Mouse (Mus musculus): ENCODE data around the gene Taok3. TPM values are rescaled to one million over a fixed set of nuclear protein-coding genes. Genes with fewer than 3 reads are reported as not detected.

Gene Taok3
- polyA plus RNA-seq, 1 experiment = 6.3 TPM

GRCm38 (mm10) chr5:117318741-117319629 is 199.1 kb downstream of the Taok3 start, which contains the start of gene Vsig10:
Vsig10 (plus strand) TSS chr5:117319083.
- H3K4me1 ChIP-seq (ENCODE audit: control insufficient read depth, insufficient read depth, insufficient read length, low read length) = no peaks in the 10 kb centered on the region; the same call in 1 of the 2 replicates
- peak within 1 kb of the TSS; percentile 87 for H3K4me3 ChIP-seq (ENCODE audit: insufficient read depth, low read depth, low read length)
- H3K27ac ChIP-seq (replicated peaks; ENCODE audit: low read depth, low read length) = peak within 1 kb of the TSS; percentile 82

GRCm38 (mm10) chr5:117323751-117324150 is 203.8 kb downstream of the Taok3 start:
- Histone ChIP-seq H3K4me1 (ENCODE audit: control insufficient read depth, insufficient read depth, insufficient read length, low read length) (no peaks in the 10 kb centered on the region), H3K27ac (replicated peaks; ENCODE audit: low read depth, low read length) (no peak overlapping the region), H3K4me3 (ENCODE audit: insufficient read depth, low read depth, low read length) (no peak overlapping the region)

Other genes with a start within 250 kb of the Taok3 start
- 87.1 and 89.6 TPM in 2 replicates for gene Suds3, start 4.0 kb upstream of the Taok3 start, polyA plus RNA-seq (2012; ENCODE audit: insufficient read depth, insufficient read length, missing spikeins)
- 292 and 442 TPM in 2 replicates for gene Pebp1, start 167.5 kb downstream of the Taok3 start, polyA plus RNA-seq (2012; ENCODE audit: insufficient read depth, insufficient read length, missing spikeins)
- 1.7 and 1.8 TPM in 2 replicates for gene Vsig10, start 199.0 kb downstream of the Taok3 start, polyA plus RNA-seq (2012; ENCODE audit: insufficient read depth, insufficient read length, missing spikeins)
- 25.5 and 26.5 TPM in 2 replicates for gene Wsb2, start 237.2 kb downstream of the Taok3 start, polyA plus RNA-seq (2012; ENCODE audit: insufficient read depth, insufficient read length, missing spikeins)